Mouse (Mus musculus): ENCODE data around the gene Csrp3. TPM values are rescaled to one million over a fixed set of nuclear protein-coding genes. Genes with fewer than 3 reads are reported as not detected.

Gene Csrp3
- total and polyA plus RNA-seq, 2 experiments from 2014 or later: 0.23 TPM; not detected in 1

DNA sequence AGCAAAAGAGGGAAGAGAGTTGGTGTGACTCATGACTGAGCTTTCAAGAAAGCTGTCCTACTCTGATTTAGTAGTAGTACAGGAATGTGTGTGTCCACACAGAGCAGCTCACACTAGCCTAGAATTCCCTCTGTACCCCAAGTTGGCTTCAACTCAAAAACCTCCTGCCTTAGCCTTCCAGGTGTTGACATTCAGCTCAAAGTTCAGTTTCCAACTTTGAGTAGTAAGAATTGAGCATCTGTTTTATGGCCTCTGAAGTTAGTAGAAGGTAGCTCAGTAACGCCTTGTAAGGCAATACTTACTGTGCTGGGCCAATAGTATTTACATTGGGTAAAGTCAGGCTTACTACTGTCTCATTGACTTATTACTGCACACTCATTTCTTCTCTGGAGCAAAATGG lies 34.2 kb downstream of the Csrp3 start:
- Histone ChIP-seq H3K4me1 (ENCODE audit: insufficient read depth, low read length) (no peaks in the 10 kb centered on the region), H3K27ac (ENCODE audit: low read depth, low read length) (no peak overlapping the region), H3K36me3 (ENCODE audit: insufficient read depth, low read length) (peaks cover 47% of the 10 kb centered on the region), H3K4me3 (ENCODE audit: low read depth, low read length) (no peak overlapping the region), H3K4me2 (ENCODE audit: low read depth, low read length, poor library complexity, severe bottlenecking) (no peak overlapping the region), H3K9ac (replicated peaks; ENCODE audit: low read length, poor library complexity, severe bottlenecking) (no peak overlapping the region), H3K27me3 (ENCODE audit: insufficient read depth, low read length) (no peaks in the 10 kb centered on the region), H3K9me3 (ENCODE audit: low read length) (no peaks in the 10 kb centered on the region)
- 98% methylated on average over 1 of the region's 1 CpGs for WGBS
- DNase-seq (ENCODE audit: low spot score) (no peak), ATAC-seq (ENCODE audit: low FRiP score) (no peak)
- TF ChIP-seq CTCF (IDR thresholded peaks at IDR 0.05): no peak

GRCm38 (mm10) chr7:48812358-48812757 lies 35.5 kb downstream of the Csrp3 start:
- H3K4me2 ChIP-seq (ENCODE audit: low read depth, low read length, poor library complexity, severe bottlenecking): no peak overlapping the region
- H3K9me3 ChIP-seq (ENCODE audit: low read length): no peaks in the 10 kb centered on the region
- H3K4me3 ChIP-seq (ENCODE audit: low read depth, low read length): no peak overlapping the region
- peak; percentile 42 for TF ChIP-seq CTCF (IDR thresholded peaks at IDR 0.05)
- DNase-seq (ENCODE audit: low spot score) (no peak), ATAC-seq (ENCODE audit: low FRiP score) (no peak)
- no peak overlapping the region for H3K27ac ChIP-seq (ENCODE audit: low read depth, low read length)
- no peak overlapping the region for H3K9ac ChIP-seq (replicated peaks; ENCODE audit: low read length, poor library complexity, severe bottlenecking)
- H3K4me1 ChIP-seq (ENCODE audit: insufficient read depth, low read length): no peaks in the 10 kb centered on the region
- no peaks in the 10 kb centered on the region for H3K27me3 ChIP-seq (ENCODE audit: insufficient read depth, low read length)
- peaks cover 39% of the 10 kb centered on the region; the same call in 1 of the 2 replicates for H3K36me3 ChIP-seq (ENCODE audit: insufficient read depth, low read length)

DNA sequence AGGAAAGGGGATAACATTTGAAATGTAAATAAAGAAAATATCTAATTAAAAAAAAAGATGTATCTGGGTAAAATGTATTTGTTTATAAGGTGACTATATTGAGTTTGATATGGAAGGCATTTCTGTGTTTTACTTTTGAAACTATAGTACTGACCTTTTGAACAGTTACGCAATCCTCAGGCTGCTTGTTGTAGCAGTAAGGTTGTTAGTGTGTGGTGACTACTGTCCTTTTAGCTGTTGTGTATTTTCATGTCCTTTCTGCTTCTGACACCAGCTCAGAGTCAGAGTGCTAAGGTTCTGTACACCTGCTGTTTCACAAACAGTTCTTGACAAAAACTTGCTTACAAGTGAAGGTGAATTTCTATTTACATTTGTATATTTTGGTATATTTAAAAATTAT lies 37.2 kb downstream of the Csrp3 start:
- DNase-seq (ENCODE audit: low spot score) (no peak), ATAC-seq (ENCODE audit: low FRiP score) (no peak)
- Histone ChIP-seq H3K27ac (ENCODE audit: low read depth, low read length) (no peak overlapping the region), H3K4me1 (ENCODE audit: insufficient read depth, low read length) (no peaks in the 10 kb centered on the region), H3K9ac (replicated peaks; ENCODE audit: low read length, poor library complexity, severe bottlenecking) (no peak overlapping the region), H3K4me2 (ENCODE audit: low read depth, low read length, poor library complexity, severe bottlenecking) (no peak overlapping the region), H3K36me3 (ENCODE audit: insufficient read depth, low read length) (peaks cover 38% of the 10 kb centered on the region), H3K27me3 (ENCODE audit: insufficient read depth, low read length) (no peaks in the 10 kb centered on the region), H3K9me3 (ENCODE audit: low read length) (no peaks in the 10 kb centered on the region), H3K4me3 (ENCODE audit: low read depth, low read length) (no peak overlapping the region)
- WGBS: 100% methylated on average over 1 of the region's 1 CpGs
- TF ChIP-seq CTCF (IDR thresholded peaks at IDR 0.05): no peak

DNA sequence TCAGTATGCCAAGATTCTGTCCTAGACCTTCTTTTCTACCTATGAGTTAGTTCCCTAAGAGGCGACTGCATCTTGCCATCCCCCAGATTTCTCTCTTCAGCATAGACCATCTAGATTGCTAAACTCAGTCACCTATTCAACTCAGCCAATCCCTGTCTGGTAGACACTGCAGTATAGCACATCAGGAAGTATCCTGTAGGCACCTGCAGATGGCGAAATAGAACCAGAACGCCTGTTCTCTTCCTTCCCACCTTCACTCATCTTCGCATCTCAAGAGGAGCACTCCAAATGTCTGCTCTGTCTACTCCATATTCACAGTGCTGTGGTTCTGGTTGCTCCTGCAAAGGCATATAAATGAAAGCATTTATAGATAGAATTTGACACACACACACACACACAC lies 41.2 kb downstream of the Csrp3 start:
- no peak overlapping the region for H3K4me3 ChIP-seq (ENCODE audit: low read depth, low read length)
- 89% methylated on average over 4 of the region's 4 CpGs for WGBS
- no peak overlapping the region for H3K4me2 ChIP-seq (ENCODE audit: low read depth, low read length, poor library complexity, severe bottlenecking)
- no peak overlapping the region for H3K9ac ChIP-seq (replicated peaks; ENCODE audit: low read length, poor library complexity, severe bottlenecking)
- DNase-seq (ENCODE audit: low spot score) (peak; percentile 10), ATAC-seq (ENCODE audit: low FRiP score) (no peak)
- TF ChIP-seq CTCF (IDR thresholded peaks at IDR 0.05): peak; percentile 44; the same call in 1 of the 2 replicates
- H3K4me1 ChIP-seq (ENCODE audit: insufficient read depth, low read length): no peaks in the 10 kb centered on the region
- no peaks in the 10 kb centered on the region for H3K27me3 ChIP-seq (ENCODE audit: insufficient read depth, low read length)
- H3K36me3 ChIP-seq (ENCODE audit: insufficient read depth, low read length): peaks cover 23% of the 10 kb centered on the region
- H3K27ac ChIP-seq (ENCODE audit: low read depth, low read length): no peak overlapping the region
- H3K9me3 ChIP-seq (ENCODE audit: low read length): no peaks in the 10 kb centered on the region

GRCm38 (mm10) chr7:48803381-48803780 lies 44.5 kb downstream of the Csrp3 start:
- no peak overlapping the region for H3K27ac ChIP-seq (ENCODE audit: low read depth, low read length)
- ATAC-seq (ENCODE audit: low FRiP score) (no peak), DNase-seq (ENCODE audit: low spot score) (no peak)

GRCm38 (mm10) chr7:48795130-48795529 lies 52.7 kb downstream of the Csrp3 start:
- no peak for DNase-seq (ENCODE audit: low spot score)
- TF ChIP-seq CTCF (IDR thresholded peaks at IDR 0.05): no peak
- Histone ChIP-seq H3K9me3 (ENCODE audit: low read length) (no peaks in the 10 kb centered on the region), H3K4me3 (ENCODE audit: low read depth, low read length) (no peak overlapping the region), H3K4me1 (ENCODE audit: insufficient read depth, low read length) (peaks cover 5% of the 10 kb centered on the region; the same call in 1 of the 2 replicates), H3K27me3 (ENCODE audit: insufficient read depth, low read length) (no peaks in the 10 kb centered on the region), H3K4me2 (ENCODE audit: low read depth, low read length, poor library complexity, severe bottlenecking) (no peak overlapping the region), H3K27ac (ENCODE audit: low read depth, low read length) (no peak overlapping the region), H3K9ac (replicated peaks; ENCODE audit: low read length, poor library complexity, severe bottlenecking) (no peak overlapping the region), H3K36me3 (ENCODE audit: insufficient read depth, low read length) (peaks cover 4% of the 10 kb centered on the region)
- 79% methylated on average over 3 of the region's 3 CpGs for WGBS
- no peak for ATAC-seq (ENCODE audit: low FRiP score)

More at GRCm38 (mm10) chr7:48803381-48803780, 44.5 kb downstream of the Csrp3 start:
- H3K4me2 ChIP-seq (ENCODE audit: low read depth, low read length, poor library complexity, severe bottlenecking): no peak overlapping the region
- no peak for TF ChIP-seq CTCF (IDR thresholded peaks at IDR 0.05)
- no peaks in the 10 kb centered on the region for H3K4me1 ChIP-seq (ENCODE audit: insufficient read depth, low read length)
- H3K36me3 ChIP-seq (ENCODE audit: insufficient read depth, low read length): peaks cover 16% of the 10 kb centered on the region
- WGBS: 85% methylated on average over 7 of the region's 7 CpGs
- no peak overlapping the region for H3K9ac ChIP-seq (replicated peaks; ENCODE audit: low read length, poor library complexity, severe bottlenecking)
- no peaks in the 10 kb centered on the region for H3K27me3 ChIP-seq (ENCODE audit: insufficient read depth, low read length)
- no peaks in the 10 kb centered on the region for H3K9me3 ChIP-seq (ENCODE audit: low read length)
- H3K4me3 ChIP-seq (ENCODE audit: low read depth, low read length): no peak overlapping the region
